Mouse (Mus musculus) thymus, adult 2 months (tissue): ENCODE measurements around the gene Crybg3.
"Not testable (repeated sequence)": the region's sequence is repeated elsewhere in the genome, so short reads cannot be mapped to it uniquely, and the experiment has no call there.

Experiments used
- CTCF ChIP-seq: fragments of 200-500 bp; IDR thresholded peaks from 2 replicates; pipeline ENCODE4 v1.5.1; 2012; ENCODE audit warnings: mild to moderate bottlenecking, control low read depth, low read length, moderate library complexity, borderline replicate concordance; ENCODE audit not compliant: control insufficient read depth, poor library complexity, insufficient read depth; ENCODE audit errors: extremely low read depth
- POLR2A ChIP-seq: fragments of 200-500 bp; IDR thresholded peaks from 2 replicates; pipeline ENCODE4 v1.6.1; 2012; ENCODE audit warnings: mild to moderate bottlenecking, low read length, control low read depth, moderate library complexity; ENCODE audit not compliant: control insufficient read depth, poor library complexity, insufficient read depth; ENCODE audit errors: extremely low read depth

GRCm38 (mm10) chr16:59459259-59459861, 141.4 kb downstream of the Crybg3 start:
- TF ChIP-seq CTCF, POLR2A: not testable (repeated sequence)
